Mouse (Mus musculus): ENCODE data around the gene Zbtb39. TPM values are rescaled to one million over a fixed set of nuclear protein-coding genes. Genes with fewer than 3 reads are reported as not detected.
A peak's percentile ranks its signal among the peaks of the same experiment; 100 is the strongest.
"Not testable (repeated sequence)": the region's sequence is repeated elsewhere in the genome, so short reads cannot be mapped to it uniquely, and the experiment has no call there.

Zbtb39 gene
- polyA plus RNA-seq, 1 experiment from 2014 or later = 7.4 TPM

DNA sequence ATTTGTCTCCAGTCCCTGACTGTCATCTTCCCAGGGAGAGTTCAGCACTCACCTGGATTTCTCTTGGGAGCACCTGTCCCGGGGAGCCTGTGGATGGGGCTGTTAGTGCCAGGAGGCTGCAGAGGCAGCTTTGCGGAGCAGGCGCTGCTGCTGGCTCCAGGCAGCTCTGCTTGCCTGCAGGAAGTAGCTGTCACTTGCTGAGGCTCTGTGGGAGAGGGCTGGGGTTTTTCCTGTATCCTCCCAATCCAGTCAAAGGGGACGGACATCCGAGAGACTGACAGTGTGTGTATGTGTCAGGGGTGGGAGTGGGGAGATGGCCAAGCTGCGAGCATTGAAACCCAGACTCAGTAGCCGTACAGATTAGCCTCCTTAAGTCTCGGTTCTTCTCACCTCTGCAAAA, 12.2 kb downstream of the Zbtb39 start, which contains the start of gene Gpr182:
TSS of gene Gpr182 (minus strand) at position 185 of the 400 bp plus-strand sequence.
- Histone ChIP-seq H3K9me3 (replicated peaks; ENCODE audit: control insufficient read depth, low read length) (no peaks in the 10 kb centered on the region), H3K4me3 (ENCODE audit: low read depth, low read length) (no peak within 1 kb of the TSS), H3K4me1 (ENCODE audit: control insufficient read depth, insufficient read depth, low read length) (no peaks in the 10 kb centered on the region), H3K36me3 (replicated peaks; ENCODE audit: control insufficient read depth, insufficient read depth, low read depth, low read length) (0 out of 2 replicates have a peak, but pooled peaks cover 2% of the 10 kb centered on the region), H3K9ac (replicated peaks; ENCODE audit: low read length) (no peak within 1 kb of the TSS), H3K27ac (replicated peaks; ENCODE audit: low read depth, low read length) (no peak within 1 kb of the TSS), H3K4me2 (ENCODE audit: low read depth, low read length) (no peak within 1 kb of the TSS), H3K27me3 (ENCODE audit: control insufficient read depth, insufficient read depth, low read length) (no peaks in the 10 kb centered on the region)
- no peak for DNase-seq (ENCODE audit: low spot score)
- 41% methylated on average over 8 of the region's 8 CpGs for WGBS
- no peak for ATAC-seq (replicated peaks; ENCODE audit: insufficient number of reproducible peaks, low FRiP score, low TSS enrichment, low read depth)

DNA sequence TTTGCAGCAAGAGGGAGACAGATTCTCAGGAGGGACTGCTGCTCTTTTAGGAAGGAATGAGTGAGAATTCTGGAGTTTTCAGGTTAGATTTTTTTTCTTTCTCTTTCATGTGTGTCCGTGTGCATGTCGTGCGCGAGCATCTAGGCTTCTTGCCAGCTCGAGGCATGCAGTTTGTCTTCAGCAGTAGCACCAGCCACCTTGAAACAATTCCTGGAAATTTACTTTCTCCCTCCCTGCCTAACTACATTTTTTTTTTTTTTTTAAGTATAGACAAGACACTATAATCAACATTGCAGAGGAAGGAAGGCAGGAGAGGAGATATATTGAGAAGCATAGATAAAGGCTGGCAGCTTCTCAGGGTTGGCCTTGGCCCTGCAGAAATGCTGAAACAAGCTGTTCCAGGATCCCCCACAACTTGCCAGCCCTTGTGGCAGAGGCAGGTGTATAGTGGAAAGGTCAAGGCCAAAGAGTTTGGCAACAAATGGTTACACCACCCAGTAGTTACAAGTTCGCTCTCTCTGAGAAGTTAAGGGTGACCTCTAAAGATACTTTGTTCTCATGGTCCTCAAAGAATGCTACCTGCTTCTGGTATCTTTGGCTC, 15.3 kb downstream of the Zbtb39 start:
- no peak for ATAC-seq (replicated peaks; ENCODE audit: insufficient number of reproducible peaks, low FRiP score, low TSS enrichment, low read depth)
- H3K4me2 ChIP-seq (ENCODE audit: low read depth, low read length) = no peak overlapping the region
- no peak overlapping the region for H3K4me3 ChIP-seq (ENCODE audit: low read depth, low read length)
- 87% methylated on average over 6 of the region's 6 CpGs for WGBS
- H3K9me3 ChIP-seq (replicated peaks; ENCODE audit: control insufficient read depth, low read length) = no peaks in the 10 kb centered on the region
- no peak overlapping the region for H3K27ac ChIP-seq (replicated peaks; ENCODE audit: low read depth, low read length)
- no peaks in the 10 kb centered on the region for H3K4me1 ChIP-seq (ENCODE audit: control insufficient read depth, insufficient read depth, low read length)
- no peak for DNase-seq (ENCODE audit: low spot score)
- H3K36me3 ChIP-seq (replicated peaks; ENCODE audit: control insufficient read depth, insufficient read depth, low read depth, low read length) = no peaks in the 10 kb centered on the region
- H3K27me3 ChIP-seq (ENCODE audit: control insufficient read depth, insufficient read depth, low read length) = no peaks in the 10 kb centered on the region
- H3K9ac ChIP-seq (replicated peaks; ENCODE audit: low read length) = no peak overlapping the region

DNA sequence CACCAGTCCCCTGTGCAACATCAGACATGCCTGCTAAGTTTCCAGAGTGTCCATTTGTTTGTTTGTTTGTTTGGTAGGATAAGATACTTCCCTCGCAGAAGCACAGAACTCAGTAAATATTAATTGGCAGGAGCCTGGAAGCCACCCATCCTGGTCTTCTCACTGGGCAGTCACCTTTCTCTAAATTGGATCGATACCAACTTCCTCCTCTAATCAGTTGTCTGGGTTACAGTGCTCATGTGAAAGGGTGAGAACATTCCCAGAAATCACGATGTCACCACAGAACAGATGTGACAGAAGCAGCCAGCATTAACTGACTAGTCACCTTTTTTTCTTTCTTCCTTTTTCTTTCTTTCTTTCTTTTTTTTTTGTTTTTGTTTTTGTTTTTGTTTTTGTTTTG, 15.9 kb downstream of the Zbtb39 start:
- Histone ChIP-seq H3K4me1 (ENCODE audit: control insufficient read depth, insufficient read depth, low read length) (no peaks in the 10 kb centered on the region), H3K9me3 (replicated peaks; ENCODE audit: control insufficient read depth, low read length) (no peaks in the 10 kb centered on the region), H3K36me3 (replicated peaks; ENCODE audit: control insufficient read depth, insufficient read depth, low read depth, low read length) (no peaks in the 10 kb centered on the region), H3K27me3 (ENCODE audit: control insufficient read depth, insufficient read depth, low read length) (no peaks in the 10 kb centered on the region), H3K4me2 (ENCODE audit: low read depth, low read length) (no peak overlapping the region), H3K9ac (replicated peaks; ENCODE audit: low read length) (no peak overlapping the region), H3K4me3 (ENCODE audit: low read depth, low read length) (no peak overlapping the region), H3K27ac (replicated peaks; ENCODE audit: low read depth, low read length) (no peak overlapping the region)
- ATAC-seq (replicated peaks; ENCODE audit: insufficient number of reproducible peaks, low FRiP score, low TSS enrichment, low read depth) = no peak
- DNase-seq (ENCODE audit: low spot score) = no peak
- WGBS = 81% methylated on average over 3 of the region's 3 CpGs

DNA sequence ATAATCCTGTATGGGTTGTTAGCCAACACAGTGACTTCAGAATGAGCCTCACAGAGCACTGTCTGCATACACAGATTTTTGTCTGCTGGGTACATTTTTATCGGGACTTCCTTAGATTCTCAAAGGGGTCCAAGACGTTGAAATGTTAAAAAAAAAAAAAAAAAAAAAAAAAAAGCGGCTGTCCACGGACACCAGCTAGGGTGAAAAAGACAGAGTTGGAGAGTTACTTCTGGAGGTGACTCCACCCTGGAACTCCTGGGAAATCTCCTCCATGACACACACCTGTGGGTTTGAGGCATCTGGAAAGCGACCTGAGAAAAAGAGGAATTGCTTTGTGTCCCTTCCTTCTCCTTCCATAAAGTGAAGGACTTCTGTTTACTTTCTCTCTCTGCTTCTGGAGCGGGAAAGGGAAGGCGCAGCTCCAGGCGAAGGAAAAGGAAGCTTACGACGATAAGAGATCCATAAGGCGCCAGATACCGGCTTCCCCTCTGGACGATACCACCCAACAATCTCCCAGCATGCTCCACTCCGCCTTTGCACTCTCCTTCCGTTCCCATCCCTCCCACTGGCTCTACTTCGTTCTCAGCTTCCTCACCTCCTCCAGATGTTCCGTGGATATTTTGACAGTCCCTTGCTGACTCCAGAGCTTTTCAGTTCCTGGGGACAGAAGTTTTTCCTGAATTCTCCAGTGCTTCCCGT, 16.6 kb downstream of the Zbtb39 start:
- Histone ChIP-seq H3K4me2 (ENCODE audit: low read depth, low read length) (peak overlapping the region; percentile 11), H3K4me1 (ENCODE audit: control insufficient read depth, insufficient read depth, low read length) (no peaks in the 10 kb centered on the region), H3K9ac (replicated peaks; ENCODE audit: low read length) (no peak overlapping the region), H3K9me3 (replicated peaks; ENCODE audit: control insufficient read depth, low read length) (no peaks in the 10 kb centered on the region), H3K27me3 (ENCODE audit: control insufficient read depth, insufficient read depth, low read length) (no peaks in the 10 kb centered on the region), H3K27ac (replicated peaks; ENCODE audit: low read depth, low read length) (no peak overlapping the region), H3K4me3 (ENCODE audit: low read depth, low read length) (no peak overlapping the region), H3K36me3 (replicated peaks; ENCODE audit: control insufficient read depth, insufficient read depth, low read depth, low read length) (no peaks in the 10 kb centered on the region)
- no peak for DNase-seq (ENCODE audit: low spot score)
- 51% methylated on average over 18 of the region's 18 CpGs for WGBS
- no peak for ATAC-seq (replicated peaks; ENCODE audit: insufficient number of reproducible peaks, low FRiP score, low TSS enrichment, low read depth)

DNA sequence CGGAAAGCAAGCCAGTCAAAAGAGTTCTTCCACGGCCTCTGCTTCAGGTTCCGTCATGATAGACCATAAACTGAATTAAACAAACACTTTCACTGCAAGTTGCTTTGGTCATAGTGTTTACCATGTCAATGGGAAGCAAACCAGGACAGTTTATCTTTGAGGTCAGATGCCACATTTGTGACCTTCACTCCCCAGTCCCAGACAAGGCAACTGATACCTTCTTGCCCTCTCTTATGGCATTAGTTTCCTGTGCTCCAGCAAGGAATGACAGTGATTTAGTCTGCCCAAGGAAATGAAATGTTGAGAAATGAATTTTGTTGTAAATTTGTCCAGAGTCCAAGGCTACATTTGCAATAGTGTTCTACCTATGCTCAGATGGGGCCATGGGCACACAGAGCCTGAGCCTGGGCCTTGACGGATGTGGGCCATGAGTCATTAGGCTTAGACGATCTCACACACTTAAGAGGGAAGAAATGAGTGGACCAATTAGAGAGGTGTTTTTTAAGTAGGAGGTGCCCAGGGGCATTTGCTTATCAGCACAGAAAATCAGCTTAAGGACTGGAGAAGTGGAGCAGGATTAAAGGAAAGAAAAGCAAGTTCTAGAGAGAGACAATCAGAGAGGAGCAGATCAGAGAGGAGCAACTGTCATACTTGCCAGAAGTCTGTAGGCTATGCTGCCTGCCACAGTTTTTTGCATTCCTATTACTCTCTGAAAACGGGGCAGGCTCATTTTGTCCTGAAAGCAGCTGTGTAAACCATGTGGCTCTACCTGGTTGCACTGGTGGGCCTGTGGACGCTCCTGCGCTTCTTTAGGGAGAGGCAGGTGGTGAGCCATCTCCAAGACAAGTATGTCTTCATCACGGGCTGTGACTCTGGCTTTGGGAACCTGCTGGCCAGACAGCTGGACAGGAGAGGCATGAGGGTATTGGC, 20.1 kb downstream of the Zbtb39 start, which contains the start of the genes Rdh1 and Rdh16f1:
TSS of gene Rdh1 (plus strand) at position 541 of the 930 bp plus-strand sequence.
TSS of gene Rdh16f1 (plus strand) at position 607 of the 930 bp plus-strand sequence.
- 77% methylated on average over 9 of the region's 9 CpGs for WGBS
- H3K27me3 ChIP-seq (ENCODE audit: control insufficient read depth, insufficient read depth, low read length) = no peaks in the 10 kb centered on the region
- no peak within 1 kb of the TSS for H3K4me2 ChIP-seq (ENCODE audit: low read depth, low read length)
- H3K27ac ChIP-seq (replicated peaks; ENCODE audit: low read depth, low read length) = no peak within 1 kb of the TSS
- no peaks in the 10 kb centered on the region for H3K36me3 ChIP-seq (replicated peaks; ENCODE audit: control insufficient read depth, insufficient read depth, low read depth, low read length)
- no peak within 1 kb of the TSS for H3K4me3 ChIP-seq (ENCODE audit: low read depth, low read length)
- DNase-seq (ENCODE audit: low spot score) (no peak), ATAC-seq (replicated peaks; ENCODE audit: insufficient number of reproducible peaks, low FRiP score, low TSS enrichment, low read depth) (no peak)
- no peaks in the 10 kb centered on the region for H3K9me3 ChIP-seq (replicated peaks; ENCODE audit: control insufficient read depth, low read length)
- H3K4me1 ChIP-seq (ENCODE audit: control insufficient read depth, insufficient read depth, low read length) = no peaks in the 10 kb centered on the region
- no peak within 1 kb of the TSS for H3K9ac ChIP-seq (replicated peaks; ENCODE audit: low read length)

DNA sequence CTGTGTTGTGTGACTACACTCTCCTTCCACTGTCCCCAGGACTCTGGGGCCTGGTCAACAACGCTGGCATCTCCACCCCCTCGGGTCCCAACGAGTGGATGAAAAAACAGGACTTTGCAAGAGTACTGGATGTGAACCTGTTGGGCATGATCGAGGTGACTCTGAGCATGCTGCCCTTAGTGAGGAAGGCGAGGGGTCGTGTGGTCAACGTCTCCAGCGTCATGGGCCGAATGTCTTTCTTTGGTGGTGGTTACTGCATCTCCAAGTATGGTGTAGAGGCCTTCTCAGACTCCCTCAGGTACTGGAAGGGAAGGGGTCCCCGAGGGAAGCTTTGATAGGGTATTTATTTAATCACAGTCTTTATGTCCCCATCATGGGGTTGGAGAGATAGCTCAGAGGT, 23.6 kb downstream of the Zbtb39 start:
- not testable (repeated sequence) for ATAC-seq (replicated peaks; ENCODE audit: insufficient number of reproducible peaks, low FRiP score, low TSS enrichment, low read depth); DNase-seq (ENCODE audit: low spot score); H3K4me2 ChIP-seq (ENCODE audit: low read depth, low read length); H3K27me3 ChIP-seq (ENCODE audit: control insufficient read depth, insufficient read depth, low read length); H3K4me3 ChIP-seq (ENCODE audit: low read depth, low read length); H3K9ac ChIP-seq (replicated peaks; ENCODE audit: low read length); H3K9me3 ChIP-seq (replicated peaks; ENCODE audit: control insufficient read depth, low read length); H3K27ac ChIP-seq (replicated peaks; ENCODE audit: low read depth, low read length); H3K4me1 ChIP-seq (ENCODE audit: control insufficient read depth, insufficient read depth, low read length); H3K36me3 ChIP-seq (replicated peaks; ENCODE audit: control insufficient read depth, insufficient read depth, low read depth, low read length)
- 83% methylated on average over 10 of the region's 10 CpGs for WGBS

DNA sequence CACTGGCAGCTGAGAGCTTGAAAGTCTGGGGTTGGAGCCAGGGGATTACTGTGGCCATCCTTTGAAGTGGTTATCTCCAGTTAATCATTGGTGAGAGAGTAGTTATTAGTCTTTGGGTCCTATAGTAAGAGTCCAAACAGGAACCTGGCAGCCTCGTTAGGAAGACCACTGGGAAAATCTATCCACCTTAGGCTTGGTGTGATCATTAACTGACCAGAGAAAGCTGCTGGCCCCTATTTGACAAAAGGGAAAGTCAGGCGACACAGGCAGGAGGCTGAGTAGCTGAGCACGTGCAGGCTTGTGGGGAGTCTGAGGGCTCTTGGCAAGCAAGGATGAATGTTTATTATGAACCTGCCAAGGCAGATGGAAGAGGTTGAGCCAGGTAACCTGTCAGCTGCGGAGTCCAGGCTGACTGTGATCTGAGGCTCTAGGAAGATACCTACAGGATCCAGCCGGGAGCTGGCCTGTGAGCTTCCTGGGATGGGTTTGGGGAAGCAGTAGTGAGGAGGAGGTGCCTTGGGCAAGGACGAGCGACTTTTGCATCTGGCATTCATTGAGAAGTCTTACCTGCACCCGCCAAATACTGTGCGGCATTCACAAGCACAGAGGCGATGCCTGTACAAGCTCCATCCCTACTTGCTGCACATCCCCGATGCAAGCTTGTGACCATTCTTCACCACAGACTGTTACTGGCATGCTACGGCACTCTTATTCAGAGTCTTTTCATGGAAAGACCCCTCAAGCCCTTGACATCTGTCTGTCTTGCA, 24.8 kb downstream of the Zbtb39 start:
- ATAC-seq (replicated peaks; ENCODE audit: insufficient number of reproducible peaks, low FRiP score, low TSS enrichment, low read depth) (no peak), DNase-seq (ENCODE audit: low spot score) (no peak)
- H3K9ac ChIP-seq (replicated peaks; ENCODE audit: low read length) = no peak overlapping the region
- H3K36me3 ChIP-seq (replicated peaks; ENCODE audit: control insufficient read depth, insufficient read depth, low read depth, low read length) = no peaks in the 10 kb centered on the region
- H3K4me2 ChIP-seq (ENCODE audit: low read depth, low read length) = no peak overlapping the region
- no peak overlapping the region for H3K27ac ChIP-seq (replicated peaks; ENCODE audit: low read depth, low read length)
- WGBS = 71% methylated on average over 12 of the region's 12 CpGs
- no peaks in the 10 kb centered on the region for H3K9me3 ChIP-seq (replicated peaks; ENCODE audit: control insufficient read depth, low read length)
- no peaks in the 10 kb centered on the region for H3K27me3 ChIP-seq (ENCODE audit: control insufficient read depth, insufficient read depth, low read length)
- no peak overlapping the region for H3K4me3 ChIP-seq (ENCODE audit: low read depth, low read length)
- H3K4me1 ChIP-seq (ENCODE audit: control insufficient read depth, insufficient read depth, low read length) = no peaks in the 10 kb centered on the region
